Mouse (Mus musculus): ENCODE results near the gene Cdc42ep2. TPM values are rescaled to one million over a fixed set of nuclear protein-coding genes. Genes with fewer than 3 reads are reported as not detected.

Gene Cdc42ep2
- total RNA-seq, 2 experiments from 2014 or later, result 6.6 to 9.0 TPM

GRCm38 (mm10) chr19:5874391-5874968 is 50.1 kb downstream of the Cdc42ep2 start:
- DNase-seq, result no peak

- DNase-seq, result no peak
Observed at GRCm38 (mm10) chr19:5872931-5873556, 51.6 kb downstream of the Cdc42ep2 start.

DNA sequence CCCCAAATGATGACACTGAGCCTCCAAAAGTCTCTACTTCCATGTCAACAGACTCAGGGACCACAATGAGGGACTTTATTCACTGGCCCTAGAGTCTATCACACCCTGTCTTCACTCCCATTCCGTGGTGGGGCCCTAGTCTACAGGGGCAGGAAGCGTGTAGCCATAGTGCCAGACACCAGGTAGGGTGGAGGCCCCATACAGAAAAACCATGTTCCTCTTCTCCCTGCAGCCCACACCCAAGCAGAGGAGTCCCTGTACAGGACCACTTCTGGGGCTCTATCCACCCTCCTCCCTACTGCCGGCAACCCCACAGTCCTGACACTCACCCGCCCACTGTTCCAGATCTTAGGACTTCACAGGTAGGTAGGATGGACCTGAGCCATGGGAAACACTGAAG is 52.1 kb downstream of the Cdc42ep2 start:
- no peak for DNase-seq

DNA sequence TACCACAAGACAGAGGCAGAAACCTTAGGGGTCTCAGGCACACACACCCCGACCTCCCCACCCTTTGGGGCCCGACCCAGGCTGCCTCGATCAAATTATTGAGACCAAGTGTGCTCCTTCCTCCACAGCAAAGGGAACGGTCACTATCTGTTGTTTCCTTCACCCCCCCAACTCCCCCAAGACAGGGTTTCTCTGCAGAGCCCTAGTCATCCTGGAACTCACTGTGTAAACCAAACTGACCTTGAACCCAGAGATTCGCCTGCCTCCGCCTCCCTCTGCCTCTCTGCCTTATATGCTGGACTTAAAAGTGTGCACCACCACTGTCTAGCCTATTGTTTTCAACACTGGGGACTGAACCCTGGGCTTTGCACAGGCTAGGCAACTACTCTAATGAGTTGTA is 52.9 kb downstream of the Cdc42ep2 start:
- no peak for DNase-seq

DNA sequence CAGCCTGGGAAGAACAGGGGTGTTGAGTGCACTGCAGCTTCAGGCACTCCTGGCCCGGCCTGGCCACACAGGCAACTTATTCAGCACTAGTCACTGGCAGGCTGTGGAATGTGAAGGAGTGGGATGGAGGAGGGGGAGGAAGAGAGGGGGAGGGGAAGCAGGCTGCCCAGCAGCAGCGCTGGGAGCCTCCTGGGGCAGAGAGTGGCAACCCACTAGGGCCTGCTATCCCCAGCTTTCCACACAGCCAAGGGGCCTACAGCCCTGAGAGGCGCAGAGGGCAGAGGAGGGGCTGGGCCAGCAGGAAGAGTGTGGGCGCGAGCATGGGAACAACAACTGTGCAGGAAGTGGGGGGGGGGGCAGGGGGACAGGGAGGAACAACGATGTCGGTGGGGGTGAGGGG is 53.3 kb downstream of the Cdc42ep2 start:
- DNase-seq, result no peak

GRCm38 (mm10) chr19:5868096-5868495 is 56.5 kb downstream of the Cdc42ep2 start:
- DNase-seq, result no peak

Other genes with a start within 250 kb of the Cdc42ep2 start
- 10 to 100 TPM; 21.5 to 25.2 TPM for gene Map3k11, start 236.1 kb downstream of the Cdc42ep2 start, total RNA-seq (2021)
- gene Pcnx3, start 235.9 kb downstream of the Cdc42ep2 start, total RNA-seq (2021), result 10 to 100 TPM; 17.3 to 18.4 TPM
- not detected for gene Kcnk7, start 220.4 kb downstream of the Cdc42ep2 start, total RNA-seq (2021)
- gene Ehbp1l1, start 198.5 kb downstream of the Cdc42ep2 start, total RNA-seq (2021), result 100 to 1,000 TPM; 134 to 144 TPM
- gene Fam89b, start 195.2 kb downstream of the Cdc42ep2 start, total RNA-seq (2021), result 10 to 100 TPM; 21.6 to 26.0 TPM
- gene Ltbp3, start 183.9 kb downstream of the Cdc42ep2 start, total RNA-seq (2021), result 10 to 100 TPM; 30.4 to 35.5 TPM
- 10 to 100 TPM; 55.1 to 67.8 TPM for gene Scyl1, start 153.4 kb downstream of the Cdc42ep2 start, total RNA-seq (2021)
- 10 to 100 TPM in 1 of 2 experiments, 1 to 10 TPM in 1; 7.2 to 10.6 TPM for gene Frmd8, start 49.5 kb downstream of the Cdc42ep2 start, total RNA-seq (2021)
- 1 to 10 TPM; 2.6 to 2.8 TPM for gene Slc25a45, start 47.0 kb downstream of the Cdc42ep2 start, total RNA-seq (2021)
- under 1 TPM in 1 of 2 experiments, not detected in 1; 0.35 TPM for gene Tigd3, start 30.7 kb downstream of the Cdc42ep2 start, total RNA-seq (2021)
- 10 to 100 TPM; 77.6 to 84.0 TPM for gene Dpf2, start 11.8 kb downstream of the Cdc42ep2 start, total RNA-seq (2021)
- 10 to 100 TPM in 1 of 2 experiments, 1 to 10 TPM in 1; 8.7 to 10.6 TPM for gene Pola2, start 39.4 kb upstream of the Cdc42ep2 start, total RNA-seq (2021)
- gene Slc22a20, start 61.3 kb upstream of the Cdc42ep2 start, total RNA-seq (2021), result not detected
- 10 to 100 TPM; 32.0 to 40.4 TPM for gene Capn1, start 91.1 kb upstream of the Cdc42ep2 start, total RNA-seq (2021)
- gene Syvn1, start 121.8 kb upstream of the Cdc42ep2 start, total RNA-seq (2021), result 10 to 100 TPM; 21.1 to 21.3 TPM
- gene Mrpl49, start 133.0 kb upstream of the Cdc42ep2 start, total RNA-seq (2021), result 10 to 100 TPM; 42.2 to 47.2 TPM
- gene Fau, start 133.0 kb upstream of the Cdc42ep2 start, total RNA-seq (2021), result 100 to 1,000 TPM; 613 to 618 TPM
- gene Znhit2, start 136.4 kb upstream of the Cdc42ep2 start, total RNA-seq (2021), result 10 to 100 TPM; 11.1 to 11.2 TPM
- gene Tm7sf2, start 143.6 kb upstream of the Cdc42ep2 start, total RNA-seq (2021), result 1 to 10 TPM; 2.1 to 3.0 TPM
- 10 to 100 TPM; 20.9 to 22.2 TPM for gene Vps51, start 152.4 kb upstream of the Cdc42ep2 start, total RNA-seq (2021)
- gene Tmem262, start 155.2 kb upstream of the Cdc42ep2 start, total RNA-seq (2021), result not detected
- under 1 TPM in 1 of 2 experiments, not detected in 1; 0.47 TPM for gene Gm28374, start 157.4 kb upstream of the Cdc42ep2 start, total RNA-seq (2021)
- 10 to 100 TPM; 15.5 to 16.1 TPM for gene Zfpl1, start 160.1 kb upstream of the Cdc42ep2 start, total RNA-seq (2021)
- under 1 TPM in 1 of 2 experiments, not detected in 1; 0.21 TPM for gene Cdca5, start 160.2 kb upstream of the Cdc42ep2 start, total RNA-seq (2021)
- not detected for gene AC131692.1, start 169.6 kb upstream of the Cdc42ep2 start, total RNA-seq (2021)
- gene Naaladl1, start 181.0 kb upstream of the Cdc42ep2 start, total RNA-seq (2021), result not detected
- gene Sac3d1, start 193.8 kb upstream of the Cdc42ep2 start, total RNA-seq (2021), result 10 to 100 TPM in 1 of 2 experiments, 1 to 10 TPM in 1; 9.2 to 10.0 TPM
- gene Snx15, start 203.5 kb upstream of the Cdc42ep2 start, total RNA-seq (2021), result 10 to 100 TPM; 13.9 to 15.2 TPM
- 1 to 10 TPM in 1 of 2 experiments, under 1 TPM in 1; 0.54 to 2.7 TPM for gene Batf2, start 216.2 kb upstream of the Cdc42ep2 start, total RNA-seq (2021)
- 10 to 100 TPM; 66.4 to 72.1 TPM for gene Arl2, start 216.7 kb upstream of the Cdc42ep2 start, total RNA-seq (2021)